Mouse (Mus musculus) limb, embryonic 12.5 days (tissue): ENCODE results near the gene Psmb3. TPM values are rescaled to one million over a fixed set of nuclear protein-coding genes. Genes with fewer than 3 reads are reported as not detected.
A peak's percentile ranks its signal among the peaks of the same experiment; 100 is the strongest.

Experiments used
- ATAC-seq: fragments of 200-750 bp; cut with Nextera tagmentation; 2 replicates; pipeline ENCODE4 v1.8.0; 2017; ENCODE audit warnings: low read depth, moderate TSS enrichment; ENCODE audit not compliant: insufficient number of reproducible peaks, insufficient read depth, low FRiP score, low TSS enrichment
- H3K27ac ChIP-seq: fragments of 300-500 bp; sonication (generic); 2 replicates; pipeline ENCODE4 v1.5.1; 2016; ENCODE audit warnings: mild to moderate bottlenecking, moderate library complexity
- H3K27me3 ChIP-seq: fragments of 300-500 bp; sonication (generic); 2 replicates; pipeline ENCODE4 v1.6.1; 2016; ENCODE audit warnings: mild to moderate bottlenecking, moderate library complexity
- H3K36me3 ChIP-seq: fragments of 300-500 bp; sonication (generic); 2 replicates; pipeline ENCODE4 v1.6.1; 2016; ENCODE audit warnings: mild to moderate bottlenecking, moderate library complexity
- H3K4me1 ChIP-seq: fragments of 300-500 bp; sonication (generic); replicated peaks from 2 replicates; pipeline ENCODE4 v1.6.1; 2016
- H3K4me2 ChIP-seq: fragments of 300-500 bp; sonication (generic); 2 replicates; pipeline ENCODE4 v1.6.1; 2016; ENCODE audit warnings: mild to moderate bottlenecking, moderate library complexity
- H3K4me3 ChIP-seq: fragments of 300-500 bp; sonication (generic); replicated peaks from 2 replicates; pipeline ENCODE4 v1.5.1; 2016; ENCODE audit warnings: mild to moderate bottlenecking
- H3K9ac ChIP-seq: fragments of 300-500 bp; sonication (generic); replicated peaks from 2 replicates; pipeline ENCODE4 v1.6.1; 2016; ENCODE audit warnings: mild to moderate bottlenecking, moderate library complexity
- H3K9me3 ChIP-seq: fragments of 300-500 bp; sonication (generic); 2 replicates; pipeline ENCODE4 v1.6.1; 2016; ENCODE audit warnings: mild to moderate bottlenecking, moderate library complexity
- WGBS: fragments of 180-500 bp; shearing (Covaris S2); methylation state at CpG from one replicate; pipeline ENCODE4 v1.1.7; 2016; 5-methylcytosine and 5-hydroxymethylcytosine counted together
- polyA plus RNA-seq: library from polyadenylated mRNA; unstranded; fragments of >200 nt; fragmentation: Nextera tagmentation; extraction: Ambion mirVana; gene quantifications from 2 replicates; pipeline ENCODE4 v1.2.1, GENCODE M21; 2016

Psmb3 gene
- polyA plus RNA-seq, 1 experiment from 2014 or later: 481 TPM

GRCm38 (mm10) chr11:97711200-97711900, 8.2 kb downstream of the Psmb3 start:
- no peak overlapping the region for H3K4me3 ChIP-seq
- H3K27ac ChIP-seq: no peak overlapping the region
- peak; percentile 2; the same call in 1 of the 2 replicates for ATAC-seq
- no peaks in the 10 kb centered on the region for H3K27me3 ChIP-seq
- peaks cover 87% of the 10 kb centered on the region for H3K36me3 ChIP-seq
- H3K4me1 ChIP-seq: no peaks in the 10 kb centered on the region
- 81% methylated on average over 13 of the region's 13 CpGs for WGBS
- no peak overlapping the region for H3K4me2 ChIP-seq
- H3K9me3 ChIP-seq: no peaks in the 10 kb centered on the region
- no peak overlapping the region for H3K9ac ChIP-seq

GRCm38 (mm10) chr11:97712286-97712685, 9.1 kb downstream of the Psmb3 start:
- H3K9me3 ChIP-seq: no peaks in the 10 kb centered on the region
- no peak overlapping the region for H3K9ac ChIP-seq
- H3K27me3 ChIP-seq: no peaks in the 10 kb centered on the region
- H3K27ac ChIP-seq: no peak overlapping the region
- no peak overlapping the region for H3K4me2 ChIP-seq
- ATAC-seq: no peak
- H3K4me3 ChIP-seq: no peak overlapping the region
- no peaks in the 10 kb centered on the region for H3K4me1 ChIP-seq
- H3K36me3 ChIP-seq: peaks cover 86% of the 10 kb centered on the region
- WGBS: 89% methylated on average over 15 of the region's 15 CpGs

GRCm38 (mm10) chr11:97713896-97714295, 10.7 kb downstream of the Psmb3 start:
- Histone ChIP-seq H3K4me3 (no peak overlapping the region), H3K36me3 (peaks cover 86% of the 10 kb centered on the region), H3K27ac (no peak overlapping the region), H3K4me1 (no peaks in the 10 kb centered on the region), H3K4me2 (no peak overlapping the region), H3K27me3 (no peaks in the 10 kb centered on the region), H3K9ac (no peak overlapping the region), H3K9me3 (no peaks in the 10 kb centered on the region)
- ATAC-seq: no peak
- 91% methylated on average over 8 of the region's 8 CpGs for WGBS

- ATAC-seq: no peak
- Histone ChIP-seq H3K27me3 (no peaks in the 10 kb centered on the region), H3K9me3 (no peaks in the 10 kb centered on the region), H3K9ac (no peak overlapping the region), H3K4me1 (no peaks in the 10 kb centered on the region), H3K4me3 (no peak overlapping the region), H3K36me3 (peaks cover 86% of the 10 kb centered on the region), H3K4me2 (no peak overlapping the region), H3K27ac (no peak overlapping the region)
- 98% methylated on average over 3 of the region's 3 CpGs for WGBS
These were observed 11.2 kb downstream of the Psmb3 start for GRCm38 (mm10) chr11:97714356-97714755.

DNA sequence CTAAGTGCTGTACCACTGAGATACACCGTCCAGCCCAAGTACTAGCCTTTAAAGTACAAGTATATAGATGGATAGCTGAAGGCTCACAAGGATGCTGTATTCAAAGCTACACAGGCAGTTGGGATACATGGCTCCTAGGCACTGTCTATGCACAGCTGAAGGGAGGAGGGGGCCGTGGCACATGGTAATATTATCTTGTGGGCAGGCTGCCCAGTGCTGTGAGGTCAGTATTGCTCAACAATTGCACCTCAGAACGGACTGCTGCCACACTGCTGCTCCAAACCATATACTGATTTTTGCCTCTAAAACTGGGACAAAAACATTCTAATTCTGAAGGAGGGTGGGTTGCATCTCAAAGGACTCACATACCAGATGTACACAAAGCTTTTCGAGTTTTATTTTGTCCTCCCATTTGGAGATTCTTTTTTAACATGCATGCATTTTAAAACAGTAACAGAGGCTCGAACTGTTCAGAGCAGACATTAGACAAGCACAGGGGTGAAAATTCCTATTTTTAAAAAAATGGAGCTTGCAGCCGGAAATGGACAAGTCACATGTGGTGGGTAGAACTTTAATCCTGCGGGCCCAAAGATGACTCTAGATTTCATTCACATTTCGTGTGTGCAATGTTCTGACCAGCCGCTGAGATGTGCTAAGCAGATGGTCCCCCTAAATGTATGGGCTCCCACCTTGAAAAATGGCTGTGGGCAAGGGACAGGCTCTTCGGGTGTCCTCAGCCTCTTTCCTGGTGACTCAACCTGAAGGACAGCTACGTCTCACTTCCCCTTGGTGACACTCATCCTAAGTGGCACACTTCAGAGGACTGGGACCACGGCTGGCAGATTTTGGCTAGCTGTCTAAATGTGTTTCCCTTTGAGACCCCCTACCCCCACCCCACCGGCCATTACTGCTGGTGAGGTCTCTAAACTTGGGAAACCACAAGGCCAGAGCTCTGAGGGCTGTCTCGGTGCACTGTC, 11.9 kb downstream of the Psmb3 start:
- H3K4me2 ChIP-seq: no peak overlapping the region
- H3K9ac ChIP-seq: no peak overlapping the region
- H3K36me3 ChIP-seq: peaks cover 90% of the 10 kb centered on the region
- H3K4me3 ChIP-seq: no peak overlapping the region
- H3K9me3 ChIP-seq: no peaks in the 10 kb centered on the region
- no peak for ATAC-seq
- no peaks in the 10 kb centered on the region for H3K27me3 ChIP-seq
- WGBS: 92% methylated on average over 14 of the region's 14 CpGs
- no peaks in the 10 kb centered on the region for H3K4me1 ChIP-seq
- no peak overlapping the region for H3K27ac ChIP-seq

GRCm38 (mm10) chr11:97716021-97716420, 12.8 kb downstream of the Psmb3 start:
- Histone ChIP-seq H3K4me1 (no peaks in the 10 kb centered on the region), H3K4me2 (no peak overlapping the region), H3K27me3 (no peaks in the 10 kb centered on the region), H3K27ac (no peak overlapping the region), H3K36me3 (peaks cover 96% of the 10 kb centered on the region), H3K9me3 (no peaks in the 10 kb centered on the region), H3K9ac (no peak overlapping the region), H3K4me3 (no peak overlapping the region)
- no peak for ATAC-seq
- 82% methylated on average over 8 of the region's 8 CpGs for WGBS

GRCm38 (mm10) chr11:97717369-97718280, 14.4 kb downstream of the Psmb3 start:
- no peak for ATAC-seq

GRCm38 (mm10) chr11:97718281-97718860, 15.2 kb downstream of the Psmb3 start:
- Histone ChIP-seq H3K4me1 (no peaks in the 10 kb centered on the region), H3K27me3 (no peaks in the 10 kb centered on the region), H3K4me3 (no peak overlapping the region), H3K9ac (no peak overlapping the region), H3K36me3 (peaks cover 94% of the 10 kb centered on the region), H3K27ac (no peak overlapping the region), H3K4me2 (no peak overlapping the region), H3K9me3 (peaks cover 7% of the 10 kb centered on the region; the same call in 1 of the 2 replicates)
- no peak for ATAC-seq
- 86% methylated on average over 15 of the region's 15 CpGs for WGBS

More at GRCm38 (mm10) chr11:97717369-97718280, 14.4 kb downstream of the Psmb3 start:
- Histone ChIP-seq H3K4me1 (no peaks in the 10 kb centered on the region), H3K4me2 (no peak overlapping the region), H3K27me3 (no peaks in the 10 kb centered on the region), H3K36me3 (peaks cover 96% of the 10 kb centered on the region), H3K9ac (no peak overlapping the region), H3K9me3 (peaks cover 7% of the 10 kb centered on the region; the same call in 1 of the 2 replicates), H3K27ac (no peak overlapping the region), H3K4me3 (no peak overlapping the region)
- WGBS: 87% methylated on average over 26 of the region's 26 CpGs

- no peak overlapping the region for H3K4me2 ChIP-seq
- H3K9ac ChIP-seq: no peak overlapping the region
- no peak overlapping the region for H3K4me3 ChIP-seq
- no peak for ATAC-seq
- H3K36me3 ChIP-seq: peaks cover 94% of the 10 kb centered on the region
- no peaks in the 10 kb centered on the region for H3K27me3 ChIP-seq
- H3K9me3 ChIP-seq: peaks cover 7% of the 10 kb centered on the region; the same call in 1 of the 2 replicates
- WGBS: 94% methylated on average over 4 of the region's 4 CpGs
- no peak overlapping the region for H3K27ac ChIP-seq
- no peaks in the 10 kb centered on the region for H3K4me1 ChIP-seq
These were observed 15.8 kb downstream of the Psmb3 start for GRCm38 (mm10) chr11:97719041-97719440.

DNA sequence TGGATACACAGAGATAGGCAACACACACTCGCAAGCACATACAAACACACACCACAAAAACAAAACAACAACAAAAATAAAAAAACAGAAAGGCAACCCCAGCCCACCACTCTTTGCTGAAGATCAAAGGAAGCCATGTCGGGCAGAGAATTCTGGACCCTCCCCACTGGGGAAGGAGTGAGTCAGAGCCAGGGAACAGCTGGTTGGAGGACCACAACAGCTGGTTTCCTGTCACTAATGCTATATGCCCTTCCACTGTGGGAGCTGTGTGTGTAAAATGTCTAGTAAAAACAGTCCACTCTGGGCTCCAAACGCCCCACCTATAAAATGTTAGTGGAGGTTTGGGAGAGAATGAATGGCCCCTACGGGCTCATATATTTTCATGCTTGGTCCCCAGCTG, 18.1 kb downstream of the Psmb3 start:
- no peaks in the 10 kb centered on the region for H3K4me1 ChIP-seq
- H3K9ac ChIP-seq: no peak overlapping the region
- H3K27me3 ChIP-seq: no peaks in the 10 kb centered on the region
- no peak overlapping the region for H3K4me2 ChIP-seq
- H3K36me3 ChIP-seq: peaks cover 98% of the 10 kb centered on the region
- H3K4me3 ChIP-seq: no peak overlapping the region
- WGBS: 83% methylated on average over 4 of the region's 4 CpGs
- peaks cover 7% of the 10 kb centered on the region; the same call in 1 of the 2 replicates for H3K9me3 ChIP-seq
- H3K27ac ChIP-seq: no peak overlapping the region
- ATAC-seq: no peak
